Mouse (Mus musculus) right cerebral cortex, adult 2 months (tissue): ENCODE results near the gene Smndc1.

Experiments
- DNase-seq, 2 experiments: peaks; one replicate each; pipeline ENCODE4 v3.0.0; 2021 to 2022; ENCODE audit warnings: low spot score in 2 of 2

Smndc1 gene

GRCm38 (mm10) chr19:53383336-53383735 is 7.0 kb downstream of the Smndc1 start:
- no peak for DNase-seq

DNA sequence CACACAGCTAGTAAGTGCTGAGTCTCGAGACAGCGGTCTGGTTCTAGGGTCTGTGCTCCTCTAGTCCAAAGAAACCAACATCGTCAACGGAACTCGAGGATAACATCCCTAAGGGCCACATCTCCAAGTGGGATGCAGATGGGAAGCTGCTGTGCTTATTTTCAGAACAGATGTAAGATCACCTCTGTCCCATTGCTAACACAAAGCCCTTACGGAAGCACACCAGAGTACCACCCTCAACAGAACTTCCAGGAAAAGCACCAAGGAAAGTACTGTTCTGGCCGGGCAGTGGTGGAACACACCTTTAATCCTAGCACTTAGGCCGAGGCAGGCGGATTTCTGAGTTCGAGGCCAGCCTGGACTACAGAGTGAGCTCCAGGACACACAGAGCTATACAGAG is 12.0 kb downstream of the Smndc1 start:
- DNase-seq = no peak

- DNase-seq = no peak
Measured at GRCm38 (mm10) chr19:53377652-53378051, 12.7 kb downstream of the Smndc1 start.

- DNase-seq = no peak
Measured at GRCm38 (mm10) chr19:53375816-53376215, 14.6 kb downstream of the Smndc1 start.

DNA sequence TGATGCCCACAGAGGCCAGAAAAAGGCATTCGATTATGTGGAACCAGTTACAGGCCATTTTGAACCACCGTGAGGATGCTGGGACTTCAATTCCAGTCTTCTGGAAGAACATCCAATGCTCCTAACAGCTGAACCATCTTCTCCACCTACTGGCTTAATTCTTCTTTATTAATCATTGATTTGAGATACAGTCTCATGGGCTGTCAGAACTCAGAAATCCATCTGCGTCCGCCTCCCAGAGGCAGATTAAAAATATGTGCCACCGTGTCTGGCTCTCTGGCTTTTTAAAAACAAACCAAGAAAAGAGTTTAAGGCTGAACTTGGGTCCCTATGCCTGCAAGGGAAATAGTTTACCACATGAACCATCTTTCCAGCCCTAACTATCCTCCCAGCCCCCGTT is 15.1 kb downstream of the Smndc1 start:
- DNase-seq = no peak

DNA sequence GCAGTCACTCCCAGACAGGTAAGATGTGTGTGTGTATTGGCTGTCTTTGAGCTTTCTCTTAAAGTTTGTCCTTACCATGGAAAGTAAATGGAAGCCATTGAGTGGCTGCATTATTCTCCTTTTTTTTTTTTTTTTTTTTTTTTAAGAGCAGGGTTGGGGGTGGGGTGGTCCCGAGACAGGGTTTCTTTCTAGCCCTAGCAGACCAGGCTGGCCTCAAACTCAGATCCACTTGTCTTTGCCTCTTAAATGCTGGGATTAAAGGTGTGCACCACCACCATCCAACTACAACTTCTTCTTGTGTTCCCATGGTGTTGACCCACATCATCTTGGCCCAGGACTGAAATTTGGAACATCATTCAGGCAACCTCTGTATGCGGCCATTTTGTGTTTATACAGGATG is 16.8 kb downstream of the Smndc1 start:
- DNase-seq = no peak

DNA sequence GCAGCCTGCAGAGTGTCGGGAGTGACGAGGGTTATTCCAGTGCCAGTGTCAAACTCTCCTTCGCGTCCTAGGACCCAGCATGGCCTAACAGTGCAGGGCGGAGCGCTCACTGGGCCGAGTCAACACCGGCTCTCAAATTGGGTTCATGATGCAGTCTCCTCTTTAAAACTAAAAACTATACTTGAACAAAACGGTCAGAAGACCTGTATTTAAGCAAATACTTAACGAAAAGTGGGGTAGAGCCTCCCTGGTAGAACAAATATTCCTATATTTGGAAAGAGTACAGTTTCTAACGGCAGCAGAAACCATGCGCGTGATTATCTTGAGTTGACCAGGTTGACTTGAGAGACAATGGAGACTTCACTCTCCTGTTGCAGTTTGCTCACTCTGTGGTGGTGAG is 18.7 kb downstream of the Smndc1 start, which contains the start of gene Gm10197:
Gene Gm10197 (minus strand): TSS at position 101 of the 400 bp plus-strand sequence.
- no peak for DNase-seq

GRCm38 (mm10) chr19:53370233-53370632 is 20.1 kb downstream of the Smndc1 start:
- DNase-seq = no peak

- peak; percentile 90 to 93 for DNase-seq
Measured at GRCm38 (mm10) chr19:53369469-53370043, 20.8 kb downstream of the Smndc1 start.

DNA sequence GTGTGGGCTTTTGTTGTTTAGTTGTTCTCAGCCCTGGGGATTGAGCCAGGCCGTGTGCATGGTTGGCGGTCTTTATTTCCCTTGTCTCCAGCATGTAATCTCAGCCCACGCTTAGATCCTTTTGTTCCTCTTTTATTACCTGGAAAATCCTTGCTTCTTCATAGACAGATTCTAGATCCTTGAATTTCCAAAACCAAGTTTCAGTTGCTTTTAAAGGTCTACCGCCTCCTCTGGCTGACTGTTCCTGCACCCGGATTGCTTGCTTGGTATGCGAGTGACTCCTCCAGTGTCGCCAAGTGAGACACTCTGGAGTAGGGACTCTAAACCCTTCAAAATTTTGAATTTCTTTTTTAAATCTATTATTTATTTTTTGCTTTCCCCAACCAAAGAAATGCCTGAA is 23.5 kb downstream of the Smndc1 start:
- no peak for DNase-seq

DNA sequence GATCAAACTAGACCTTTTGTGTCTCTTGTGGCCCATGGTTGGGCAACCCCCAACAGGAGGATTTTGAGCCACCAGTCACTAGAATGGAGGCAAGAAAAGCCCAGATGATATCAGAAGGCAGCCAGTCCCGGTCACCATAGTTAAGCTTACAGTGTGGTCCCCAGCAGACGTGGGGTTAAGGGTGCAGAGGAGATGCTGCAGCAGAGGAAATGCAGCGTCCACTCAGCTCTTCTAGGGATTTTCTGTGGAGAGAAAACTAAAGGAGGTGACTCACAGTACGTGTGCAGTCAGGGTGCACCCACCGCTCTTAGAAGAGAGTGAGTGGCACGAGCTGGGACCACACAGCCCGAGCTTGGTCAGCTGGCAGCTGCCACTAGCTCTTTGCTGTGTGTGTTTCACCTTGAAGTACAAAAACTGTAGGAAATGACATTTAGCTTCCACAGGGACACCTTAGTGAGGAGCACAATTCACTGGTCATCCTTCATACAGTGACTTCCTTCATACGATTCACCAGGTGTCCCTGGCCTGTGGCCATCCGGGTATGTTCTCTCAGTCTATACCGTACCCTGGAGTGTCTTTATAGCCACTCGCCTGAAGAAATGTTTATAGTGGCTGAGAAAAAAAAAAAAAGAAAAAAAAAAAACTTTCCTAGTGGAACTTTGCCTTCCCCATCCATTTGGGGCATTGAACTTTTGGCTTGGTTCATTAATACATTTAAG is 24.2 kb downstream of the Smndc1 start:
- DNase-seq = no peak

DNA sequence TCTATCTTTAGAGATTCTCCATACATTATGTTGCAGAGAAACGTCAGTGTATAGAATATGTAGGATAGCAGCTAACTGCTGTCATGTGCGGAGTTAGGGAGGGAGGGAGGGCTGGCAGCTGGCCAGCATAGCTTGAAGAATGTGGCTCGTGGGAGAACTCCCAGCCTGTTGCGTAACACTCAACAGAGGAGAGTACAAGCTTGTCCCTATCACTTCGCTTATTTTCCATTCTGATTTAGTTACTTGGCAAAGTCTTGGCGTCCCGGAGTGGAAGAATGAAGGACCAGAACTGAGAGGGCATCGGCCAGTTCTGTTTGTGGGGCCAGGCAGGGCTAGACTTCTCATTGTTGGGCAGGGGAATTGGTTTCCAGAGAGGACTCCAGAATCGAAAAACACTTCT is 25.4 kb downstream of the Smndc1 start:
- peak; percentile 66 to 69 for DNase-seq

DNA sequence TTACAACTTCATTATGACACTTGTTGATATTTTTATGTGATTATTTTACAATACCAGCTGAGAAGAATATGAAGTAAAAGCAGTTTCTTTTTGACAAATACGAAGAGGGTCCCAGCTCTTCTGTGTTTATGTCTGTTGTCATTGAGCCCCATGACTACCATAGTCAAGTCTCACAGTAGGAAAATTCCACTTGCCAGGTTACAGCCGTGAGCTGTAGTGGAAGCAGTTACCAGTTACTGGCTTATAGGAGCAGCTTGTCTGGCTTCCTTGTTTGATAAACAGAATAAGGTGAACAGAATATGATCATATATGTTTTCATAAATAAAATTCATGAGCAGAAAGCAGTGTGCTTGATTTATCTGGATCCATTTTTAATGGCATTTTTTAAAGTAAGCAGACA is 25.8 kb downstream of the Smndc1 start:
- DNase-seq = no peak

- no peak for DNase-seq
Measured at GRCm38 (mm10) chr19:53362967-53363366, 27.4 kb downstream of the Smndc1 start.

- DNase-seq = peak in 1 of 2 experiments; percentile 59
Measured at GRCm38 (mm10) chr19:53360265-53360958, 30.0 kb downstream of the Smndc1 start.

- peak in 1 of 2 experiments; percentile 53 for DNase-seq
Measured at GRCm38 (mm10) chr19:53359160-53360033, 31.0 kb downstream of the Smndc1 start.

GRCm38 (mm10) chr19:53355065-53355464 is 35.3 kb downstream of the Smndc1 start:
- peak; percentile 48 to 62 for DNase-seq

DNA sequence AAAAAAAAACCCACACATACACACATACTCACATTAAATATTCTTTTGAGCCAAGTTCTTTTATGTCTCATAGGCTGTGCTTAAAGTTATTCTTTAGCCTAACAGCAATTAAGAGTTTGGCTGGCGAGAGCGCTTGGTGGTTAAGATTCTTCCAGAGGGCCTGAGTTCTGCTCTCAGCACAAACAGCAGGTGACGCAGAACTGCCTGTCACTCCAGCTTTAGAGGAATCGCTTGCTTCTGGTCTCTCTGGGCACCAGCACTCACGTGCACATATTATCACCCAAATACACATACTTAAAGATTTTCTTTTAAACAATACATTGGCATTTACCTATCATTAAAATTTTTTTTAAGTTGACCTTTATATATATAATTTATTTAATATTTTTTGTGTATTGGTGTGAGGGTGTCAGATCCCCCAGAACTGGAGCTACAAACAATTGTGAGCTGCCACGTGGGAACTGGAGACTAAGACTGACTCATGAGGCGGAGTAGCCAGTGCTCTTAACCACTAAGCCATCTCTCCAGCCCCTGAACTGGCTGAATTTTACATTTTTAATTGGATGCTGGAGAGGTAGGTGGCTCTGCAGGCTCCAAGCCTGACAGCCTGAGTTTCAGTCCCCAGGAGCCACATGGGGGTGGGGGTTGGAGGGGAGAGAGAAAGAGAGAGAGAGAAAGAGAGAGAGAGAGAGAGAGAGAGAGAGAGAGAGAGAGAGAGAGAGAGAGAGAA is 35.9 kb downstream of the Smndc1 start:
- DNase-seq = no peak

GRCm38 (mm10) chr19:53353864-53354263 is 36.5 kb downstream of the Smndc1 start:
- no peak for DNase-seq

DNA sequence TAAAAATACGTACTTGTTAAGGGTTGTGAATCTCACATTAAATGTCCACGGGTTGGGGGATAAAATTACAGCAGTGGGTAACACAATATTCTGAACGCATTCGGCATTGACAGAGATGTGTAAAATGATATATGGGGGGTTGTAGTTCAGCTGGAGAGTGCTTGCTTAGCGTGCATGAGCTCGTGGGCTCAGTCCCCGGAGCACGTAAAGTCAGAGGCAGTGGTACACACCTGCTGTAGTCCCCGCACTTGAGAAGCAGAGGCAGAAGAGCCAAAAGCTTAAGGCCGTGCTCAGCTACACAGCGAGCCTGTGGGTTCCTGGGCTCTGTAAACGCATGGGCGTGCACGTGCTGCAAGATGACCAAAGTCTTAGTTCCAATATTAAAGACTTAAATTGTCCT is 44.6 kb downstream of the Smndc1 start:
- no peak for DNase-seq

DNA sequence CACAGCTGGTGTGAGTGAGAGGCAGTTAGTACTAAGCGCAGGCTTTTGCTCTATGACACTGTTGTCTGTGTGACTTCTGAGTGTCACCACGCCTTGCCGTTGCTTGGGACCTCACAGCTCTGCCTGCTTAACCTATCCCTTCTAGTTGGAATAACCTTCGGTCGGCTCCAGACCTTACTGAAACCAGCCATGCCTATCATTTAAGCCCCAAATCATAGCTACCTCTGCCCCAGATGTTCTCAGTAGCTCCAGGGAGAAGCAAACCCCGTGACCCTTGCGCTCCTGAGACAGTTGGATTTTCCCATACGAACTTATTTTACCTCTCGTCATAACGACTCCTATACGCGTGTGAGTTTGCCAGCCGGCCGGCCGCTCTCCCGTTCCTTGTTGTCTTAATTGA is 46.3 kb downstream of the Smndc1 start:
- DNase-seq = no peak
